Mouse (Mus musculus) heart, postnatal 4 days (tissue): ENCODE data around the gene Etv6. TPM values are rescaled to one million over a fixed set of nuclear protein-coding genes. Genes with fewer than 3 reads are reported as not detected.

Experiments used
- DNase-seq: peaks from one replicate; pipeline ENCODE4 v3.0.0; 2021
- total RNA-seq, 2 experiments: library from RNA; stranded (reverse); gene quantifications; 2 replicates each; pipeline ENCODE4 v1.2.3; 2021

Etv6 gene
- total RNA-seq, 2 experiments from 2014 or later, result 28.9 to 32.0 TPM

GRCm38 (mm10) chr6:134143649-134144097 is 108.2 kb downstream of the Etv6 start:
- peak; percentile 62 for DNase-seq

GRCm38 (mm10) chr6:134144231-134145130 is 109.0 kb downstream of the Etv6 start:
- peak; percentile 64 for DNase-seq

DNA sequence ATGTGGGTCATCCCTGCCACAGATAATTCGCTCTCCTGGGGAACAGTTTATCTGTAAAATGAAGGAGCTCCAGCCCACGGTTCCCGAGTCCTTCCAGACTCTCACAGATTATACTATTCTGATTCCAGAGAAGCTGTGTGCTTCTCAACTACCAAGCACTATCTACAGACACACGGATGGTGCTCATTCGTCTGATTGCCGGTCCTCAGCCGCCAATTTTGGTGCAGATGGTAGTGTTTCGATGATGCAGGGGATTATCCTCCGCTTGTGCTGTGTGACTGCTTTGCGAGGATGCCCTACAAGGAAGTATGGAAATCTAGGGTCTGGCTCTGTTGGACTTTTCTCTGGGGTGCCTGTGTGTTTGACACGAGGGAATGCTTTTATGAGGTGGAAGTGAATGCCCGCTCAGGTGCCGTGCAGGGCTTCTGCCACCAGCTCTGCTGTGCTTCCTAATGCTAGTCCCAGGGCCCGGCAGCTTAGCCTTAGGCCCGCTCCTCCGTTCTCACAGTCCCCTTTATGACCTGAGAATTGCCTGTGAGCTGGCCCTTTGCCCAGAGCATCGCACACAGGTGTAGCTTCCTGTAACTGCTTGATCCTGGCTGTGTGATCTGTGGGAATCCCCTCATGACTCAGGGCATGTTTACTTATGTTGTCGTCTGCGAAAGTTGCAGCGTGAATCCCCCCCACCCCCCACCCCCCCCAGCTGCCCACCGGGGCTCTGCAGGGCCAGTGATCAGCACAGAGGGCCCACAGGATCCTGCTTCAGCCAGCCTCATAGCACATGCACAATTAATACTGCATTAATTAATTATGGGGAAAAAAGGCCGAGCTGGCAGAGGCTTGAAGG is 112.3 kb downstream of the Etv6 start:
- peak; percentile 36 for DNase-seq

DNA sequence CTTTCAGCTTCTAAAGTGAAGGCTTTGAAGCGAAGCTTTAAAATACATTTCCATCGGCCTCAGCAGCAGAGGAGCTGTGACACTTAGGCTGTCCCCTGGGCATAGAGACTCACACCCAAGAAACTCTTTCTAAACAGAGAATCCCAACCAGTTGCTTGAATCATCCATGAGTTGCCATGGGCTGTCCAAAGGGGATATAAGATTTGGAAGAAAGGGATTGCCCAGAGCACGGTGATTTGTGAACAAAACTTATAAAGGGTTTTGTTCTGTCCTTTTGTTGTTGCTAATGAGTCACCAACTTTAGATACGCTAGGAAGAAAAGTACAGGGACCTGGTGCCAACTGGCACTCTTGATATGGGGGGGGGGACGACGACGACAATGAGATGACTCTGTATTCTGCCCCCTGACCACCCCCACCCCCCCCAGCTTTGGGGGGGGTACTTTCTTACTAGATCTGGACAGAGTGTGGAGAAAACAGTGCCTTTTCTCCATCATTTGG is 113.0 kb downstream of the Etv6 start:
- no peak for DNase-seq

DNA sequence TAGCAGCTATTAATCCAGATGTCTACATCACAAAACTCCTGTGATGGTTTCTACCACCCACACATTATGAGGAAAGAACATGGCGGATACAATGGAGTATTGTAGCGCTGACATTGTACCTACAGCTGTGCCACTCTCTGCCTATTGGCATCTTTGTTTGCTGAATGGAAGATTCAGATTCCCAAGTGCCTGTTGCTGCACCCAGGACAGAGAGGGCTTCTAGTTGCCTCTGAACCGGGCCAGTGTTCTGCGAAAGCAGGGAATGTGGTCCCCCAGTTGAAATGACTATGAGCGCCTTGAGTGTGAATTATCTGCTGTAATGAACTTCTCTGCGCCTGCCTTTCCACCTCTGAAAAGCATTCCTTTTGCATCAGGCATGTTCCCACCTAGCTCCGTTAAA is 114.1 kb downstream of the Etv6 start:
- DNase-seq, result no peak

DNA sequence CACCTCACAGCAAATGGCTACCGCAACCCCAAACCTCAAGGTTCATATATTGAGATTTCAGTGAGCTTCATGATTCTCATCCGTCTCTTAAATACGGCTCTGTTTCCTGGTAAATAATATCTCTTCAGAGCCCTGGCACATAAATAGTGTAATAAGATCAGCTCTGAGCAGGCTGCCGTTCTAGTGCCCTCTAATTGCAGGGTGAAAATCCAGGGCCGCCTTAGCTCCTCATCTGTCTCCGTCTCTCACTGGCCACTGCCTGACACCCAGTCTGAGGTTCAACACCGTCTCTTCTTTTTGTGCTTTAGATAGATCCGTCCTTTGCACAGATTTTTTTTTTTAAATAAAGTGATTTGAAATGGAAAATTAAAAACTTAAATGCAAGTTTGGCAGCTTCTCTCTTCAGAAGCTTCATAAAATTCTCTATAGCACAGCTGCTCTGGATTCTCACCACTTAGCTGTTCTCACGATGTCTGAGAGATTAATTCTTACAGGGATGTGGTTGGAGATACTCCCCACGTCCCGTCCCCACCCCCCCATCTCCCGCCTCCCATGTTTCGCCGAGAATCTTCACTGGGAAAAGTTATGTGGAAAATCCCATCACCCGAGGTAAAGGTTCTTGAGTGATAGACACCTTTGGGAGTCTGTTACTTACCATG is 115.7 kb downstream of the Etv6 start:
- no peak for DNase-seq

DNA sequence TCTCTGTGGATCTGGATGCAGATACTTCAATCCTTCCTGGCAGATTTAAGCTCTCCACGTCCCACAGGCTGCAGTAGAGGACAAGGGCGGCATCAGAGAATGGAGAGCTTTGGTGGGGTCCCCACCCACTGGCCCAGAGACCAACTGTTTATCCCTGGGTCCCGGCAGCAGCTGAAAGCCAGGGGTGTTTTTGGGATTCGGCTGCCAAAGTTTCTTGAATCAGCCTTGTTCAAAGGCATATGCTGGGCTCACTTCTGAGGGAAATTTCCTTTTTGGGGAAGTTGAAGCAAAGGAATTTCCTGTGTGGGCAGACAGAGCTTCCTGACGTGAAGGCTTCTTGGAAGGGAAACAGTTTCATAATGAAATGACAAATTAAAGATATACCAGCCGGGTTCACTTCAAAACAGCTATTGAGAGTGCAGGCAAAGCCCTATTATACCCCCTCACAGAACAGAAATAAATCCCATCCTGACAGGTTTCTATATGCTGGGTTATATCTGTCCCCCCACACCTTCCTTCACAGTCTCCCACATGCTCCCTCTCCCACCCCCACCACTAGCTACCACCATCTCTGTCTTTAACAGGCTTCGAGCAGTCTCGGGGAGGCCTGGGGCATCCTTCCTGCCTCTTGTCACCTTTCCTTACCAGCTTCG is 116.5 kb downstream of the Etv6 start:
- DNase-seq, result peak; percentile 64

DNA sequence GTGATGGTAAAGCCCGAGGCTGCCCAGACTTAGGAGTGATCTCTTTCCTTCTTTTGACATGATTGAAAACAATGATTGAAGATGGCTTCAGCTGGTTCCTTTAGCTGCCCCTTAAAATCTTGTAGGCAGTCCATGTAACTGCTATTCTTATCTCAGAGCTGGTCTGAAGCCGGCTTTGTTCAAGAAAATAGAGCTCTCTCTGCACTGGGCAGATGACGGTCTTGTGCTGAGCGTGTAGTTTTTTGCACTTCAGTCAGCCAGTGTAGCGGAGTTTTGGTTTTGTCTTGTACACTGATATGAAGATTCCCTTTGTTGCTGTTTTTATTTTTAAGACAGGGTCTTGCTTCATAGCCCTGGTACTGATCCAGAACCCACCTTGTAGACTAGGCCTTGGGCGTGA is 117.0 kb downstream of the Etv6 start:
- no peak for DNase-seq

- no peak for DNase-seq
These were observed 119.2 kb downstream of the Etv6 start for GRCm38 (mm10) chr6:134154746-134155145.

DNA sequence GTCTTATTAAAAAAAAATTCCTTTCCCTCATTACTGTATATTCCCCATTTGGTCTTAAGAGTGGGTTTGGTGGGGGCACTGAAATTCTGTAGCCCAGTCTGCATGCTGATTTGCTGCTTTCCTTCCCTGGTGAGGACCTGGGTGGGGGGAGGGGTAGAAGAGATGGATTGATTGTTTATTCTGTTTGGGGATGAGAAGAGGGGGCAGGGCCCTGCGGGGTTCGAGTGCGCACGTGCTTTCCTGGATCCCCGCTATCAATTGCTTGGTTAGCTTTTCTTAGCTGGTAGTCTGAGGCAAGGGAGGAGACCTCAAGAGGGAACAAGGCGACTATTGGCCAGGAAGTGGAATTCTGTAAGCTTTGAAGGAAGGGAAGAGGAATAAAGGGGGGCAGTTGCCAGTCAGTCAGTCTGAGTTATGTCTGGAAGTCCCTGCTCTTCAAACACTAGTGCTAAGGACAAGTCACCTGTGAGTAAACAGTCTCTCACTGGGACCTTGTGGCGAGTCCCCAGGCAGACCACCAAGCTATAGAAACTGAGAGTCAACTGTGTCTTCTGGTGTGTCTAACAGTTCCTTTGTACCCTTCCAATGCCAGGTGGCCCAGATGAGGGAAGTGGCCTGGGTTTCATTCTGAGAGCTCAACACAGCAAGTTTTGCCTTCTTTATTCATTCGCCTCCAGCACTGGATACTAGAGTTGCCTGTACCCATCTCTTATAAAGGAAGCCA is 120.6 kb downstream of the Etv6 start:
- DNase-seq, result no peak

DNA sequence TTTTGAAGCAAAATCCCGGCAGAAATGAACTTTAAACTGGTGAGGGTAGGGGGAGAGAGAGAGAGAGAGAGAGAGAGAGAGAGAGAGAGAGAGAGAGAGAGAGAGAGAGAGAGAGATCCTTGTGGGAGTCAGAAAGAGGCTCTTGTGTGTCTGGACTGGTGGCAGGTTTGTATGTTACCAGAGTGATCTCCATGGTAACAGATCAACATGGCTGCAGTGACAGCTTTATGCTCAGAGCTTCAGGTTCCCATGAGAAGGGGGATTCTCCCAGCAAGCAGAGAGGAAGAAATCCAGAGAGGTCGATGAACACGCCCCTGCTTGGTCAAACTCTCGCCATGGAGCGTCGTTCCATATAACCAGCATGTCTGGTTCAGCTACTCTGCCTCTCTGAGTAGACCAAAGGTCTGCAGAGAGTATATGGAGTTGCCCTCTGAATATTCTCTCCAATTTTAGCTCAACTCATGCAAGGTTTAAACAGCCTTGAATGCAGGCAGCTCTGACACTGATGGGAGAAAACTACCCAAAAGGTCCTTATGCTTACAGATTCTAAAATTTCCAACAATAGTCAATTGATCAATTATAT is 122.1 kb downstream of the Etv6 start:
- no peak for DNase-seq

DNA sequence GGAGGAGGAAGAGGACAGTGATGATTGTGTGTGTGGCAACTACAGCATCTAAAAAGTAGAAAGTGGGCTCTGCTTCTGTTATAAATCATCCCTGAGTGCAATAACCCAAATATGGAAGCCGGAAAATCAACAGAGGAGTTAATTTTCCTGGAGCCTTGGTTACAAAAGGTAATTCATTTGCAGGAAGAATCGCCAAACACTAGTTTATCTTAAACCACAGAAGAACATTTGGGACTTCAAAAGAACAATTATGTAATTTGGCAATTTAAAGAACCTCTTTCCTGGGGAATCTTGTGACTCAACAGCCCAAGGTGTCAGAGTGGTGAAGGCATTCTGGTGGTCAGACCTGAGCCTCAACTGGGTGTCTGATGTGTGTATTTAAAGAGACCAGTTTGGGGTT is 122.7 kb downstream of the Etv6 start:
- no peak for DNase-seq

DNA sequence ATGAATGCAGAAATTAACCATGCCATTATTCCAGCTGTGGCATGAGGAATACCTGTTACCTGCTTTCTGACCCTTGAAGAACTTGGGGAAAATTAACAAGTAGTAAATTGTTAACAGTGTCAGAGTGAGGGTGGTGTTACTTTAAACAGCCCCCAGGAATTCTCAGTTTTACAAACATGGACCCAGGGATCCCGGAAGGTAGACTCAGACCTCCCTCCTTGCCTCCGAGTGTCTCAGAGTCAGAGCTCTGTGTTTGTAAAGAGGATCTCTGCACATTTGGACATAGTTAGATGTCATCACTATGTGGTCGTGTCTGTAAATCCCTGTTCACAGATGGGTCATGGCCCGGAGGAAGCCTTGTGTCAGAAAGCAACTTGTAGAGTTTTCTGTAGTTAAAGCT is 124.2 kb downstream of the Etv6 start:
- no peak for DNase-seq

GRCm38 (mm10) chr6:134161040-134161439 is 125.5 kb downstream of the Etv6 start:
- DNase-seq, result no peak

- no peak for DNase-seq
These were observed 127.8 kb downstream of the Etv6 start for GRCm38 (mm10) chr6:134163346-134163745.

DNA sequence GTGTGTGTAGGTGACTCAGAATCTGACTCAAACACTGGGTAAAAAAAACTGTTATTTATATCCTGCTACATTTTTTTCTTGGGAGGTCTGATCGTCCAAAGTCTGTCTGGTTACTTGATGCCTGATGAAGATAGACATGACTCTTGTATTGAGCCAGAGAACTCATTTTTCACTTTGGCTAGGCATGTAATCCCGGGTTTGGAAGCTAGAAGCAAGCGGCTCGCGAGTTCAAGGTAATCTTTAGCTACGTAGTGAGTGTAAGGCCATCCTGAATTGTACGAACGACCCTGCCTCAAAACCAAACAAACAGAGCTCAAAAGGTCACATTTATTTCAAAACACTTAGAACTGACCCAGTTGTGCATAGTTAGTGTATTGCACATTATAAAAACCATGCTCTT is 128.9 kb downstream of the Etv6 start:
- DNase-seq, result no peak

DNA sequence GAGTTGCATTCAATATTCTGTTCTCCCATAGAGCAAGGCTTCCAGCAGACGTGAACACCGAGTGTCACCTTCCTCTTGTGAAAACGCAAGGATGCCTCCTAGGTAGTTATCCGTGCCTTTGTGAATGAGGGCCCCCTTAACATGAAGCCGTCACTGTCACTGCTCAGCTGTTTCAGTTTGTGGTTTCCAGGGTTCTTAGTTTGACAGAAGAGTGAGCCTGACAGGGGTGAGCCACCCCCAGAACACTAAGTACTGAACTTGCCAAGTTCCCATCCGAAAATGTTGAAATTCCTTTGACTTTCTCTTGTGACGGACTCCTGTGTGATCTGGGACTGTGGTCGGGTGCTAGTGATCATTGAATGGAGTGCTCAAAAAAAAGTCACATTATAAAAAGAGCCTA is 129.5 kb downstream of the Etv6 start:
- no peak for DNase-seq

DNA sequence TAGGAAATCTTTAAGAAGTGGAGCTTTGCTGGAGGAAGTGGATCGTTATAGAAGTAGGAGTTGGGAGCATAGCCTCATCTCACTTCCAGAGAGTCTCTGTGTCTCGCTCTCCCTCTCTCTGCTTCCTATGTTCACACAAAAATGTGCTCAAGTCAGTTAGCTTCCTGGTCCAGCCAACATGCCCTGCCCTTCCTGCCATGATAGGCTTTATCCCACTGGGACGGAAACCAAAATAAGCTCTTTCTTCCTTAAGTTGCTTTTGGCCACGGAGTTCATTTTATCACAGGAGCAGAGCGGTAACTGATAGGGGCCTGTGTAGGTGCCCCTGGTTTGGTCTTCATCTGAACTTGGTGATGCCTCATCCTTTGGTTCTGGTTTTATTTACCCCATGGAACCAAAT is 132.5 kb downstream of the Etv6 start:
- no peak for DNase-seq

DNA sequence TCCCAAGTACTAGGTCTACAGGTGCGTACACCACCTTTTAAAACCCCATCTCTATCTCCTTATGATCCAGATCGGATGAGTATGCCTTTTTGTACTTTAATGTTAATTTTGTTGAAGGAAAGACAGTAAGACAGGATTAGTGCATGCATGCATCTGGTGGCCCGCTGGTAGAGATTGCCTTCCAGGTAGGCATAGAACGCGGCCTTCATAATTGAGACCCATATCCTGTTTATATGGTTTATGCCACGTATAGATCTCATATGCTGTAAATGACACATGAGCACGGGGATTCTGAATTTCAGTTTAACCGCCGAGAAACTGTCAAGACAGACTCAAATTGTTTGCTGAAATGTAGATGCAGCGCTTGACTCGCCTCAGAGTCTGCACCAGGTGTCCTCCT is 133.3 kb downstream of the Etv6 start:
- DNase-seq, result no peak

DNA sequence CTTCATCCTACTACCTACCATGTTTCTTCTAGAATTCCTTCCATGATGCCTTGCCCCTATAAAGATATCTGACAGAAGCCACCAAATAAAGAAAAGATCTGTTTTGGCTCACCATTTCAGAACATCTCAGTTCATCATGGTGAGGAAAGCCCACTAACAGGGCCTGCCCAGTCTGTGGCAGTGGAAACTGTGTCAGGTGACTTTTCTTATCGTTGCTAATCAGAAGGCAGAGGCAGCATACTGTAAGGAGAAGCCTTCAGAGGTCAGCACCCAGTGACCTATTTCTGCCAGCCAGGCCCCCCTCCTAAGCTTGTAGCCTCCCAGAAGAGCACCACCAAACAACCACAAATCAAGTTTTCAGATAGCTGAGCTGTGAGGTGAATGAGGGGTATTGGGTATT is 135.7 kb downstream of the Etv6 start:
- no peak for DNase-seq
